8 mouse cellular contexts compared by ENCODE assay signal in genomic region chr19:46328081-46329030, GRCm38 (mm10). TPM values are rescaled to one million over a fixed set of nuclear protein-coding genes. Genes with fewer than 3 reads are reported as not detected.
DNase-seq lines count a peak whose midpoint lies in the region; ATAC-seq and TF ChIP-seq lines count a peak whose summit lies in the region.

Gene Fbxl15, plus strand, starts transcription at chr19:46328184.

- H3K27ac ChIP-seq in hindbrain, embryonic 14.5 days = peak within 1 kb of the TSS; percentile 97

- peak; percentile 90 for DNase-seq in Patski (ENCODE audit: low read depth, low spot score)
- DNase-seq in cerebellum, postnatal 14 days = peak; percentile 95 to 99
- DNase-seq in frontal cortex, postnatal 25 days (ENCODE audit: low spot score in 2 of 2) = peak; percentile 90 to 94
- DNase-seq in hindbrain, embryonic 14.5 days (ENCODE audit: low spot score) = peak; percentile 95
- DNase-seq in layer of hippocampus, postnatal 36 days = peak; percentile 94 to 95
- peak; percentile 95 for DNase-seq in lung, postnatal 36 days
- DNase-seq in retina, postnatal 1 day = peak; percentile 98
- DNase-seq in urinary bladder, adult 18-20 months (ENCODE audit: low spot score in 2 of 2) = peak; percentile 88 to 90

- no peak for TF ChIP-seq CTCF in Patski (IDR thresholded peaks at IDR 0.05)

- under 1% methylated on average over 79 of the region's 81 CpGs for WGBS in hindbrain, embryonic 14.5 days

- in situ Hi-C loops in Patski (cut with MboI; ENCODE audit: low pct_unique_long_range_greater_than_20kb) = no loop called here

- H3K4me2 ChIP-seq in hindbrain, embryonic 14.5 days (replicated peaks) = peak within 1 kb of the TSS; percentile 100

- peak within 1 kb of the TSS; percentile 74 for H3K9ac ChIP-seq in hindbrain, embryonic 14.5 days

- POLR2A ChIA-PET in Patski (lab: Charles Lee) = interaction anchor here (0.7 to 2.5 kb wide), 10 partner anchors 10 to 243 kb away, joined by 3 to 15 read pairs (median 5); partner anchors contain the start of genes Cuedc2 and Nfkb2

- CTCF ChIA-PET in Patski (lab: Charles Lee) = interaction anchor here (0.9 to 5.0 kb wide), 9 partner anchors 10 to 124 kb away, joined by 3 to 35 read pairs (median 3); partner anchors contain the start of gene Nfkb2

- H3K9me3 ChIP-seq in hindbrain, embryonic 14.5 days (ENCODE audit: control insufficient read depth, low read length) = no peaks in the 10 kb centered on the region

- peak; percentile 65 for ATAC-seq in Patski
- ATAC-seq in hindbrain, embryonic 14.5 days (ENCODE audit: low FRiP score) = peak; percentile 88

- H3K4me1 ChIP-seq in hindbrain, embryonic 14.5 days (replicated peaks; ENCODE audit: control insufficient read depth, insufficient read depth, low read length) = peaks cover 45% of the 10 kb centered on the region

- peak within 1 kb of the TSS; percentile 65 for H3K4me3 ChIP-seq in hindbrain, embryonic 14.5 days (replicated peaks; ENCODE audit: low read length)

- peaks cover 8% of the 10 kb centered on the region for H3K27me3 ChIP-seq in Patski
- peaks cover 10% of the 10 kb centered on the region for H3K27me3 ChIP-seq in hindbrain, embryonic 14.5 days (ENCODE audit: control insufficient read depth, insufficient read depth, low read length)

- H3K36me3 ChIP-seq in hindbrain, embryonic 14.5 days (replicated peaks; ENCODE audit: control insufficient read depth, insufficient read depth) = peaks cover 25% of the 10 kb centered on the region

RNA-seq across cellular contexts. Expression of gene Fbxl15, which starts in this region (rescaled TPM):
- 13.9 TPM for polyA plus RNA-seq in Patski (2021)
- 45.5 and 49.1 TPM in 2 replicates for polyA plus RNA-seq in hindbrain, embryonic 14.5 days (2014; fragmentation: Nextera tagmentation; extraction: Ambion mirVana)
- 10 to 100 TPM; 28.3 to 33.6 TPM for total RNA-seq in layer of hippocampus, postnatal 36 days (2021)

Comparison
In these comparisons a context has a peak if more than half of its experiments do, and no peak if none do; other contexts are left out.
1. Peak in every context shown above with its lines: DNase-seq, ATAC-seq, H3K4me3 ChIP-seq and H3K27ac ChIP-seq.